Mouse (Mus musculus) embryonic facial prominence, embryonic 10.5 days (tissue): Measurements from ENCODE around the gene Hist1h1t. TPM values are rescaled to one million over a fixed set of nuclear protein-coding genes. Genes with fewer than 3 reads are reported as not detected.
"Not testable (repeated sequence)": the region's sequence is repeated elsewhere in the genome, so short reads cannot be mapped to it uniquely, and the experiment has no call there.

Source experiments
- DNase-seq: peaks from one replicate; pipeline ENCODE4 v3.0.0-alpha.2; 2017; ENCODE audit warnings: low spot score
- H3K27ac ChIP-seq: fragments of 300-500 bp; sonication (generic); replicated peaks from 2 replicates; pipeline ENCODE4 v1.5.1; 2016; ENCODE audit warnings: mild to moderate bottlenecking
- H3K27me3 ChIP-seq: fragments of 300-500 bp; sonication (generic); replicated peaks from 2 replicates; pipeline ENCODE4 v1.6.1; 2016; ENCODE audit warnings: low read depth, mild to moderate bottlenecking; ENCODE audit not compliant: poor library complexity, severe bottlenecking
- H3K36me3 ChIP-seq: fragments of 300-500 bp; sonication (generic); replicated peaks from 2 replicates; pipeline ENCODE4 v1.6.1; 2016; ENCODE audit warnings: mild to moderate bottlenecking, moderate library complexity
- H3K4me1 ChIP-seq: fragments of 300-500 bp; sonication (generic); 2 replicates; pipeline ENCODE4 v1.6.1; 2016
- H3K4me3 ChIP-seq: fragments of 300-500 bp; sonication (generic); 2 replicates; pipeline ENCODE4 v1.5.1; 2016; ENCODE audit warnings: mild to moderate bottlenecking, moderate library complexity
- H3K9me3 ChIP-seq: fragments of 300-500 bp; sonication (generic); 2 replicates; pipeline ENCODE4 v1.6.1; 2016; ENCODE audit warnings: mild to moderate bottlenecking
- WGBS: fragments of 180-500 bp; shearing (Covaris S2); methylation state at CpG from one replicate; pipeline ENCODE4 v1.1.7; 2016; 5-methylcytosine and 5-hydroxymethylcytosine counted together
- polyA plus RNA-seq: library from polyadenylated mRNA; unstranded; fragments of >200 nt; fragmentation: Nextera tagmentation; extraction: Ambion mirVana; gene quantifications from 2 replicates; pipeline ENCODE4 v1.2.1, GENCODE M21; 2016

Hist1h1t gene
- polyA plus RNA-seq, 1 experiment from 2014 or later: not detected

DNA sequence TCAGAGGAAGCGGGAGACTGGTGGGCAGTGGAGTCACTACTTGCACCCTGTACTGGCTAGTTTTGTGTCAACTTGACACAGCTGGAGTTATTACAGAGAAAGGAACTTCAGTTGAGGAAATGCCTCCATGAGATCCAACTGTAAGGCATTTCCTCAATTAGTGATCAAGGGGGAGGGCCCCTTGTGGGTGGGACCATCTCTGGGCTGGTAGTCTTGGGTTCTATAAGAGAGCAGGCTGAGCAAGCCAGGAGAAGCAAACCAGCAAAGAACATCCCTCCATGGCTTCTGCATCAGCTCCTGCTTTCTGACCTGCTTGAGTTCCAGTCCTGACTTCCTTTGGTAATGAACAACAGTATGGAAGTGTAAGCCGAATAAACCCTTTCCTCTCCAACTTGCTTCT is 7.2 kb downstream of the Hist1h1t start:
- not testable (repeated sequence) for H3K27me3 ChIP-seq, H3K9me3 ChIP-seq, DNase-seq, H3K27ac ChIP-seq, H3K4me3 ChIP-seq, H3K36me3 ChIP-seq
- H3K4me1 ChIP-seq: peaks cover 14% of the 10 kb centered on the region
- WGBS: 91% methylated on average over 2 of the region's 2 CpGs

DNA sequence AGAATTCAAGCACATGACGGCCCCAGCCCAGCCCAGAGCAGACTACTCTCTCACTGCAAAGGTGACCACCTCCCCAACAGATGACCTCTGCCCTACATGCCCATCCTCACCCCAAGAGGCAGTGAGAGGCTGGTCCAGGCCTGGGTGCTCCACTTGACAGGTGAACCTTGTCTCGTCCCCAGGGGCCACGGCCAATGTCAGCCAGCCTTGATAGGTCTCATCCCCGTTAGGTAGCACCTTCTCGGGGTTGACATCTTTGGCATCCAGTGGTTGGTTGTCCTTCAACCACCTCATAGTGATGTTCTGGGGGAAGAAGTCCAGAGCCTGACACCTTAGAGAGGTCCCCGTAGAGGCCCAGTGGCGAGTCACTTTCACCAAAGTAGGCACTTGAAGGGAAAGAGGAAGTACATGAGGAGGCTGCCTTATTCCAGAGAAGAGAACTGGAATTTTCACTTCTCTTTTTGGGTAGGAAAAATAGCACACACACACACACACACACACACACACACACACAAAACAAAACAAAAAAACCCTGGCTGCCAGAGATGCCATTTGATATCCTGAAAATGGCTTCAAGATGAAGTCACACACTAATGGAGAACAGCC is 10.2 kb downstream of the Hist1h1t start:
- Histone ChIP-seq H3K9me3 (no peaks in the 10 kb centered on the region), H3K36me3 (no peaks in the 10 kb centered on the region), H3K27ac (peak overlapping the region; percentile 40; the same call in 1 of the 2 replicates), H3K4me3 (no peak overlapping the region), H3K4me1 (peaks cover 32% of the 10 kb centered on the region), H3K27me3 (peaks cover 2% of the 10 kb centered on the region)
- peak; percentile 7 for DNase-seq
- WGBS: 90% methylated on average over 7 of the region's 7 CpGs

DNA sequence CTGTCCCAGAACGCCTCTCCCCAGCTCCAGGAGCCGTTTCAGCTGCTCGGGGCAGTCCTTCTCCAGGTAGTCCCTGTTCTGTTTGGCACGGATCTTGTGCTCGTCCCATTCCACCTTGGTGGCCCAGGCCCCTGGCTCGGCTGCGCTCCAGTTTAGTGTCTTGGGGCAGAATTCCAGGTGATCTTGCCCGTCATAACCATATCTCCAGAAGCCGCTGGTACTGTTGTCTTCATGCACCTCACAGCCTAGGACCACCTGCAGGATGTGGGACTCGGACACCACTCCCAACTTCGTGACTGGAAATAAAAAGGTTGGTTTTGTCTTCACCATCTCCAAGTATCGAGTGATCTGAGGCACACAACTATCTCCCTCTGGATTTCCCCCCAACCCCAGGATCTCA is 11.2 kb downstream of the Hist1h1t start:
- peak overlapping the region; percentile 40; the same call in 1 of the 2 replicates for H3K27ac ChIP-seq
- H3K9me3 ChIP-seq: no peaks in the 10 kb centered on the region
- DNase-seq: peak; percentile 7
- 91% methylated on average over 12 of the region's 12 CpGs for WGBS
- H3K4me1 ChIP-seq: peaks cover 28% of the 10 kb centered on the region
- H3K4me3 ChIP-seq: no peak overlapping the region
- H3K36me3 ChIP-seq: no peaks in the 10 kb centered on the region
- H3K27me3 ChIP-seq: peaks cover 8% of the 10 kb centered on the region

DNA sequence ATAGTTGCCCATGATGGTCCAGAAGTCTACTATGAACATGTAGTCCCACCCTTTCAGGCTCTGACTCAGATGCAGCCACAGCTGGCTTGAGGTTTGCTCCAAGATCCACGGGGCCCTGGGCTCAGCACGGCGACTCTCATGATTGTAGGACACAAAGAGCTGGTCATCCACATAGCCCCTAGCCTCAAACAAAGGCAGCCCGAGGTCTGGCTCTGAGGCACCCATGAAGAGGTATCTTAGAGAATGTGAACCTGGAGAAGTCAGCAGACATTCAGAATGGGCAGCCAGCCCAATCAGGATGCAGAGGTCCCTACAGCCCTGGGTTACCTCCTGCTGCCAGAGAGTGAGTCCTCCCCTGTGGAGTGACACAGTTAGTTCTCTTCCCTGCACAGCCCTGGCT is 12.4 kb downstream of the Hist1h1t start:
- Histone ChIP-seq H3K4me1 (peaks cover 28% of the 10 kb centered on the region), H3K9me3 (no peaks in the 10 kb centered on the region), H3K36me3 (no peaks in the 10 kb centered on the region), H3K27ac (peak overlapping the region; percentile 48; the same call in 1 of the 2 replicates), H3K27me3 (peaks cover 8% of the 10 kb centered on the region), H3K4me3 (no peak overlapping the region)
- 85% methylated on average over 4 of the region's 4 CpGs for WGBS
- no peak for DNase-seq

DNA sequence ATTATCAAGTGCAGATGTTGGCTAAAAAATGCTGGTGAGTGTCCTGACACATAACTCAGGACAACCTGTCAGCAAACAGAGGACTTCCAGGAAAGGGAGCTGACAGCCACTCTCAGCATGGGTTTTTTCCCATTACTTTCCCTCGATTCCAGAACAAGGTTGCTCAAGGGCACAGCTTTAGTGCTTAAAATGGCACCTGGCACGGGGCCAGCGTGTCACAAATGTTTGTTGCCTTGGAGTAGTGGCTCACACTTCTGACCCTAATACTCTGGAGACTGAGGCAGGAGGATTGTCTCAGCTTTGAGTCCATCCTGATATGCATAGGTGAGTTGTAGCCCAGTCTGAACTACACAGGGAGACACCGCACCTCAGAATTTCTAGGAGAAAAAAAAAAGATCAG is 13.0 kb downstream of the Hist1h1t start:
- DNase-seq: no peak
- WGBS: 76% methylated on average over 4 of the region's 4 CpGs
- H3K4me3 ChIP-seq: no peak overlapping the region
- H3K36me3 ChIP-seq: no peaks in the 10 kb centered on the region
- no peak overlapping the region for H3K27ac ChIP-seq
- H3K9me3 ChIP-seq: no peaks in the 10 kb centered on the region
- peaks cover 32% of the 10 kb centered on the region for H3K4me1 ChIP-seq
- peaks cover 8% of the 10 kb centered on the region for H3K27me3 ChIP-seq

DNA sequence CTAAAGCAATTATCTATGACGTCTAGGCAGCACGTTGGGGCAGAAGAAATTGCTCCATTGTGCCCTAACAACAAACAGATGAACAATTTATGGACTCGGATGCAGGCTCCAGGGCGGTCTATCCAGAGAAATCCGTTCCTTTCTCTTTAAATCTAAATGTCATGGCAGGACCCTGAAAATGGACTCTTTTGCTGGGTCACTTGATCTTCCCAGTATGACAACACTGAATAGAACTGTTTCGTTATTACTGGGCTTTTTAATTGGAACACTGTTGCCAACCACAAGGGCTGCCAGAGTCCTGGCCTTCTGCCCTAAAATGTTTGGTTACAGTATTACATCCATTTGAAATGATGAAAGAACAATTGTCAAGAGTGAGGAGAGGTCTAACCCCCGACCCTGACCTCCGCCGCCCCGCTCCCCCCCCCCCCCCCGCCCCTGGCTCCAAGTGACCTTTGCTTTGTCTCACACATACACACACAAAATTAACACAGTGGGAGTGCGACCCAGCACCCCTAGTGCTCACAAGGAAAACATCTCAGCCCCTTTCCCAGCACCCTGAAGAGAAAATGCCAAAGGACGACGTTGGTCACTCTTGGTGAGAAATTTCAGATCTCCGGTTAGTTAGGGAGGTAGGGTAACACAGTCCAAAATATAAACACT is 14.2 kb downstream of the Hist1h1t start:
- Histone ChIP-seq H3K9me3 (no peaks in the 10 kb centered on the region), H3K4me1 (peaks cover 34% of the 10 kb centered on the region), H3K4me3 (peak overlapping the region; percentile 56), H3K36me3 (no peaks in the 10 kb centered on the region), H3K27ac (peak overlapping the region; percentile 81), H3K27me3 (peaks cover 8% of the 10 kb centered on the region)
- WGBS: 10% methylated on average over 15 of the region's 15 CpGs
- DNase-seq: peak; percentile 38

DNA sequence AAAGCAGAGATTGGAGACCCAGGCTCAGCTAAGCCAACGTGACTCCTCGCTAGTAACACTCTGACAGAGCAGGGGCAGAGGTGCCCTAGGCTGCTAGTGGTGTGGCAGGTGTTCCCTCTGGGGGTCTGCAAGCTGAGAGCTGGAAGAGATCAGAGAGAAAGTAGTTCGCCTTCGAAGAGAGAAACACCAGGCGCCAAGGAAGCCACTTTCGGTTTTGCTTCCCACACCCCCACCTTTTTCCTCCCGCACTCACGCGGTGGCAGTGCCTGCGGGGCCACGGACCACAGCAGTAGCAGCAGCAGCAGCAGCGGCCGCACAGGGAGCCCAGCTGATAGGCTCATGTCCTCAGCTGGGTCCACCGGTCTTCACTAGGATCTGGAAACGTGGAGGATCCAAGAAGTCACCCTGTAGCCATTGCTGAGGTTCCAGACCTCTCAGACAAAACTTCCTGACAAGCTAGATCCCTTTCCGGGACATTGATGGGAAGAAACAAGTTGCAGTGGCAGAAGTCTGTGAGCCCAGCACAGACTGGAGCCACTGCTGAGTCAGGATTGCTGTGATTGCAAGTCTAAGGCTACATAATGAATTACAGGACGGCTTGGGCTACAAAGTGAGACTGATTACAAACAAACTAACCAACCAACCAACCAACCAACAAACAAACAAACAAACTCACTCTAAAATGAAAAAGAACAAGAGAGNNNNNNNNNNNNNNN is 14.9 kb downstream of the Hist1h1t start, which contains the start of gene Hfe:
Hfe (minus strand) TSS at position 481 of the 716 bp plus-strand sequence.
- WGBS: 2% methylated on average over 17 of the region's 17 CpGs
- no peaks in the 10 kb centered on the region for H3K9me3 ChIP-seq
- H3K36me3 ChIP-seq: no peaks in the 10 kb centered on the region
- peak; percentile 66 for DNase-seq
- H3K4me3 ChIP-seq: peak within 1 kb of the TSS; percentile 56
- peak within 1 kb of the TSS; percentile 81 for H3K27ac ChIP-seq
- H3K27me3 ChIP-seq: peaks cover 8% of the 10 kb centered on the region
- H3K4me1 ChIP-seq: peaks cover 37% of the 10 kb centered on the region

DNA sequence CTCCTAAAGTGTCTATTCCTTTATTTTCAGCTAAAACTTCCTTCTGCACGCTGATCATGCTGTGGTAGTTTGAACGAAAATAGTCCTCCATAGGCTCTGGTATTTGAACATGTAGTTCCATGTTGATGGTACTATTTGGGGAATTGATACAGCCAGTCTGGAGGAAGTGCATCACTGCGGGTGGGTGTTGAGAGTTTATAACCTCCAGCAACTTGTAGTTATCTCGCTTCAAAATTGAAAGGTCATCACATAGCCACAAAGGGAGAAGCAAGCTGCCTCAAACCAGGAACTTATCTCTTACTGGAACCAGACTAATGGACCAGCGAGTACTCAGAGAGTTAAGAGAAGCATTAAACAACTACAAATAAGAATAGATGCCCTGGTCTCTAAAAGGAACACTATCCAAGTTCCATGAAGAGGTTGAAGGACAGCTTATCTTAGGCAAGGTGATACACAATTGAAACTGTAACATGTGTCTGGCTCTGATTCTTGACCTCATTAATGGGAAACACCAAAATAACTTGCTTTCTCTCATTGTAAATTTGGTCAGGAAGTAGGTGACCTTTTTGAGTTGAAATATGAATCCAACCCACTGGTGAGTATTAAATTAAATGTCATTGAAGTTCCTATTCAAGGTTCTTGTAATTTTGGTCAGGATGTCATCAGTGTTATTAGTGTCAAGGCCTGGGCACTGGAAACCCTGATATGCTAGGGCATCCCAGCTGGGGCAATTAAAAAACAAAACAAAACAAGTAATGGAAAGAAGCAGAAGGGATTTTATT is 20.8 kb downstream of the Hist1h1t start:
- Histone ChIP-seq H3K27me3 (no peaks in the 10 kb centered on the region; the same call in 1 of the 2 replicates), H3K27ac (no peak overlapping the region), H3K36me3 (no peaks in the 10 kb centered on the region), H3K4me3 (no peak overlapping the region), H3K9me3 (no peaks in the 10 kb centered on the region), H3K4me1 (peaks cover 16% of the 10 kb centered on the region)
- WGBS: 88% methylated on average over 5 of the region's 5 CpGs
- no peak for DNase-seq

DNA sequence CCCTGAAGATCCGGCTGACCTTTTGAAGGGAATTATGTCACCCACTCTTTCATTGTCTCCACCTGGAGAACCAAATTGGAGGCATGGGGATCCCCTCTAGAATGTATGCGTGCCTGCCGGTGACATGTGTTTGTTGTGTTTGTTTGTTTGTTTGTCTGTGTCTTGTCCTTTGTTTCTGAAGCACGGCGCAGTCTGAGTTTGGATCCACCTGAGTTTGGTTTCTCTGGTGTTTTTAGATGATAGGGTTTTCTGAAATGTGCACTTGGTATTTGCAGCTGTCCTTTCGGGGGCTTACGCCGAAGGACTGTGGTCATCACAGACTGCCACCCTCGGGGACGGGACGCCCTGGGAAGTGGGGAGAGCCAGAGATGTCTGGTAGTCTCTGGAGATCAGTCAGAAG is 21.6 kb downstream of the Hist1h1t start:
- Histone ChIP-seq H3K9me3 (no peaks in the 10 kb centered on the region), H3K27me3 (no peaks in the 10 kb centered on the region), H3K36me3 (no peaks in the 10 kb centered on the region), H3K27ac (no peak overlapping the region), H3K4me1 (peaks cover 16% of the 10 kb centered on the region), H3K4me3 (no peak overlapping the region)
- no peak for DNase-seq
- 54% methylated on average over 11 of the region's 11 CpGs for WGBS

DNA sequence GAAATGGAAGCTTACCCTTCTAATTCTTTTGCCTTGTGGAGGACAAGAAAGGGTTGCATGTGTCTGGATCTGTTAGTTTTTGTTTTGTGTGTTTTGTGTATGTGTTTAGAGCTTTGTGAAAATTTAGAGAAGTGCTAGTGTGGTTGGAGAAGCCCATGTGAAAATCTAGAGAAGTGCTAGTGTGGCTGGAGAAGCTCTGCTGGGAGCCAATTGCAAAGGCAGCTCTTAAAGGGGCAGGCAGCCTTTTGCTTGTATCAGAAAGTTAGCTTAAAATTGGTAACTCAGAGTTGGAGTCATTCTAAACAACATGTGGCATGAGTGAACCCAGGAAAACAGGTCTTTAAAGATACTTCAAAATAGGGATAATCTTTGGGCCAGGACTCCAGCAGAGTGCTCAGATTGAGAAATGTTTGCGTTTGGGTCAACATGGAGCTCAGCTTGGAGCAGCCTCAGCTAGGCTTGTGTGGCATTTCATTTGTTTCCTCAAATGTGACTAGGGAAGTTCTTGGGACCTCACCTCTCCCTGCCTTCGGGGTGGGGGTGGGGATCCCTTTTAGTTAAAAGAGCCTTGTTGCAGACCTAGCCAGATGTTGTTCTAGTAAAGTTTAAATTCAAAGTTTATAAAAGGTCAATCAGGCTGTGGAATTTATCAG is 22.1 kb downstream of the Hist1h1t start:
- not testable (repeated sequence) for H3K27me3 ChIP-seq, H3K9me3 ChIP-seq, H3K4me3 ChIP-seq, H3K36me3 ChIP-seq, DNase-seq, H3K27ac ChIP-seq
- 18% methylated on average over 2 of the region's 2 CpGs for WGBS
- peaks cover 16% of the 10 kb centered on the region for H3K4me1 ChIP-seq

DNA sequence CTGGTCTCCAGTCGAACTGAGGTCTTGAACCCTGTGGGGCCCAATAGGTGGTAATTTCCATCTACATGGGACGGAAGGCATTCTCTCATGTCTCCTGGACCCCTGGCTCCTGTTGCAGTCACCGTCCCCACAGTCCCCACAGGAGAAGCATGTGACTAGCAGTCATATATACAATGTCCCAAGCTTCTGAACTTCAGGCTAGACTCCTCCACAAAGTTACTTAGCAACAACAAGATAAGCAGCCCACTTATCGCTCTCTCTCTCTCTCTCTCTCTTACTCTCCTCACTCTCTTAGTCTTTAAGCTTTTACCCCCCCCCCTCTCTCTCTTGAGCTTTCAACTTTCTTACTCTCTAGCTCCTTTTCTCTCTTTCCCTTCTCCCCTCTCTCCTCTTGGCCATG is 28.6 kb downstream of the Hist1h1t start:
- Histone ChIP-seq H3K27me3 (no peaks in the 10 kb centered on the region), H3K9me3 (no peaks in the 10 kb centered on the region), H3K4me1 (peaks cover 4% of the 10 kb centered on the region; the same call in 1 of the 2 replicates), H3K27ac (no peak overlapping the region), H3K4me3 (no peak overlapping the region), H3K36me3 (no peaks in the 10 kb centered on the region)
- DNase-seq: peak; percentile 4
- 85% methylated on average over 4 of the region's 4 CpGs for WGBS

DNA sequence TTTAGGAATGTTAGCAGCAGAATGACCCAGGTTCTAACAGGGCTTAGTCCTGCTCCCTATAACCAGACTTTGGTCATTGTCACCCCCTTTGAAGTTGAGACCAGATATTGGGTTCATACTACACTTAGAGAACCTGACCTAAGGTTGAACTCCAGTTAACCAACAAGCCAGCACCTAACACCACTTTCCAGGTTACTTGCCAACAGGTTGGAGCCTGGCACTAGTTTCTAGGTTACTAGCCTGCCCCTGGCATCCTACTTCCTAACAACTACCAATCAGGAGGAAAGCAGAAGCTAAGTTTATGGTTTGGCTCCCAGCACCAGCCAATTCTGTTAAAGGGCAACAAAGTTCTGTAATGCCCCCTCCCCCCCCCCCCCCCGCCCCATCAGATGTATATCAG is 29.6 kb downstream of the Hist1h1t start:
- Histone ChIP-seq H3K4me3 (no peak overlapping the region), H3K9me3 (no peaks in the 10 kb centered on the region), H3K36me3 (no peaks in the 10 kb centered on the region), H3K27ac (no peak overlapping the region), H3K4me1 (peaks cover 4% of the 10 kb centered on the region; the same call in 1 of the 2 replicates), H3K27me3 (no peaks in the 10 kb centered on the region)
- WGBS: 38% methylated on average over 1 of the region's 1 CpGs
- peak; percentile 3 for DNase-seq
